Mouse (Mus musculus): Measurements from ENCODE around the gene Serpind1. TPM values are rescaled to one million over a fixed set of nuclear protein-coding genes. Genes with fewer than 3 reads are reported as not detected.
A peak's percentile ranks its signal among the peaks of the same experiment; 100 is the strongest.

Gene Serpind1
- total RNA-seq, 4 experiments from 2014 or later: 2.2 to 4.0 (median 2.7) TPM

DNA sequence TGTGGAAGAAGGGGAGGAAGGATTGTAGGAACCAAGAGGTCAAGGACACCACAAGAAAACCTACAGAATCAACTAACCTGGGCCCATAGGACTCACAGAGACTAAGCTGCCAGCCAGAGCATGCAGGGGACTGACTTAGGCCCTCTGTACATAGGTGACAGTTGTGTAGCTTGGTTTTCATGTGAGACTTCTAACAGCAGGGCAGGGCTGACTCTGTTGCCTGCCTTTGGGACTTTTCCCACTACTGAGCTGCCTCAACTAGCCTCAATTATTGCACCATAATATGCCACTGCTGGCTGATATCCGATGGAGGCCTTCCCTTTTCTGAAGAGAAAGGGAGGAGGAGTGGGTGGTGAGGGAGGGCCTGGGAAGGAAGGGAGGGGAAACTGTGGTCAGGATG lies 15.6 kb downstream of the Serpind1 start:
- DNase-seq (ENCODE audit: low spot score in 2 of 2): no peak

DNA sequence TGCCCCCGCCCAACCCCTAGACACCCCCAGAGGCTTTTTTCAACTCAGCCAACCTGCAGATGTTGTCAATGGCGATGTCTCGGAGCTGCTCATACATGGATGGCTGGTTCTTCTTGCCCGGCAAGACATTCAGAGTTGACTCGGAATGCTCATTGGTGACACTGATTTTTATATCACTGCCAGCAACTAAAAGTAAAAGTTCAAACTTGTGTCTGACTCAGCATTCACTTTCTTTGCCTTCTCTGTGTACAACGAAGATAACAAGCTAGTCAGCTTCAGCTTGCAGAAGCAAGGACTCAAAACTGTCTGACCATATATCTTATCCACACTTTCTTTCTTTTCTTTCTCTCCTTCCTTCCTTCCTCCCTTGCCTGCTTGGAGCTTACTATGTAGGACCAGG lies 24.9 kb downstream of the Serpind1 start:
- DNase-seq (ENCODE audit: low spot score in 2 of 2): no peak

DNA sequence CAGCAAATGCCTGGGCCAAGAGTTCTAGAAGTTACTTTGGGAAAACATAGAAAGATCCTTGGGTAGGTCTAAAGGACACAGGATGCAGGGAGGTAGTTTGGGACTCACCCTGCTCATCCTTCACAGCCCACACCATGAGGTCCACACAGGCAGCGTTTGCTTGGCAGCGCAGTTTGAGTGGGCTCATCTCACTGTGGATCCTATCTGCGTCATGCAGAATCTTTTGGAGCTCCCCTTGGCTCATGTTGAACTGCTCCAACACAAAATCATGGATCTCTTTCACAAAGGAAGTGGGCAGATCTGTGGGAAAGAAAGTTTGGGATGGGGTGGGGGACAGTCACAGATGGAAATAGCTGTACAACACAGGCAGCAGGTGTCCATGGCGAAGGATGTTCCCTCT lies 27.6 kb downstream of the Serpind1 start:
- peak in 1 of 2 experiments; percentile 23 for DNase-seq (ENCODE audit: low spot score in 2 of 2)

DNA sequence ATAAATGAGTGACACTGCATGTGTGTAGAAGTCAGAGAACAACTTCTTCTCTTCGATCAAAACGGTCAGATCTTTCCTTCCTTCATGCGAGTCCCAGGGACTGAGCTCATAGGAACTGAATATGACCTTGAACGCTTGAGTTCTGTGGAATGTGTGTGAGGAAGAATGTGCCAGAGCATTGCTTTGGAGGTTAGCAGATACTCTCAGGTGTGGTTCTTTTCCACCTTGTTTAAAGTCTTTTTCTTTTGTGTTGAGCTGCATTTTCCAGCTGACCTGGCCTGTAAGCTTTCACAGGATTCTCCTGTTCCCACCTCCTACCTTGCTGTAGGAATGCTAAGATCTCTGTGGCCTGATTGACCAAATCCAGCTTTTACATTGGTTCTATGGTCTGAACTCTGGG lies 51.1 kb downstream of the Serpind1 start:
- no peak for DNase-seq (ENCODE audit: low spot score in 2 of 2)

DNA sequence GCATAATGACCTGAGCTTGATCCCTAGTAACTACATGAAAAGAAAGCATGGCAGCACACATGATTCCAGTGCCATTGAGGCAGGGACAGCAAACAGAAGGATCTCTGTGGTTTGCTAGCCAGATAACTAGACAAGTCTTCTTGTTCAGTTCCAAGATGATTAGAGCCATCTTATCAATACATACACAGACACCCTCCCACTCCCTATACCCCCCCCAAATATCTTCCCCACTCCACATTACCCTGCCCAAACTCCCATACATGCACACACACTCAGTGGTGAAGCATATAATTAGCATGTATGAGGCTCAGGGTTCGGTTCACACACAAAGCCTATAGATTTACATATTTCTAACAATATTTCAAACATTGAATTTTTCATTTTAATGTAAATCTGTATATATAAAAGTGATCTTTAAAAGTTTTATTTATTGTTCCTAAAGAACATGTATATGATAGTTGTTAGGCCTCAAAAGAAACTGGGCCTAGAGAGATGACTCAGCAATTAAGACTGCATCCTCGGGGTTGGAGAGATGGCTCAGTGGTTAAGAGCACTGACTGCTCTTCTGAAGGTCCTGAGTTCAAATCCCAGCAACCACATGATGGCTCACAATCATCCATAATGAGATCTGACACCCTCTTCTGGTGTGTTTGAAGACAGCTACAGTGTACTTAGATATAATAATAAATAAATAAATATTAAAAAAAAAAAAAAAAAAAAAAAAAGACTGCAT lies 52.6 kb downstream of the Serpind1 start:
- DNase-seq (ENCODE audit: low spot score in 2 of 2): no peak

DNA sequence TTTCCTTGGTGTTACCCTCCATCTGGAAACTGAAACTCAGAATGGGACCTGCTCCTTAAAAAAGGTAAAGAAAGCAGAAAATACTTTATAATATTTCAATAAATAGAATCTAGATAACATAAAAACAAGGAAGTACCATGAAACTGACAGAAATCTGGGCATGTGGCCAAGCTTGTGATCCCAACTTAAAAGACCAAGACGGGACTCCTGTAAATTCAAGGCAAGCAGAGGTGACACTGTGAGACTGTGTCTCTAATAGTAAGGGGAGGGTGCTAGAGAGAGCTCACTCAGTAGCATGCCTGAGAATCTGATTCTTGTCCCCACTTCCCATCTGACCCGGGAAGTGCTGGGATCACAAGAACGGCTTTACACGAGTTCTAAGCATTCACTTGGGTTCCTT lies 61.6 kb downstream of the Serpind1 start:
- no peak for DNase-seq (ENCODE audit: low spot score in 2 of 2)

Other genes with a start within 250 kb of the Serpind1 start
- 10 to 100 TPM; 70.7 to 86.3 (median 81.6) TPM for gene Ppil2, start 220.1 kb upstream of the Serpind1 start, total RNA-seq (2022)
- 1 to 10 TPM; 1.8 to 2.7 (median 2.4) TPM for gene 2610318N02Rik, start 206.2 kb upstream of the Serpind1 start, total RNA-seq (2022)
- gene Sdf2l1, start 199.0 kb upstream of the Serpind1 start, total RNA-seq (2022): 10 to 100 TPM; 11.3 to 23.7 (median 17.9) TPM
- 10 to 100 TPM; 21.9 to 27.3 (median 24.6) TPM for gene Ydjc, start 186.8 kb upstream of the Serpind1 start, total RNA-seq (2022)
- 1 to 10 TPM; 1.8 to 7.6 (median 2.9) TPM for gene Ccdc116, start 184.1 kb upstream of the Serpind1 start, total RNA-seq (2022)
- 100 to 1,000 TPM; 125 to 149 (median 144) TPM for gene Ube2l3, start 128.7 kb upstream of the Serpind1 start, total RNA-seq (2022)
- 1 to 10 TPM; 2.3 to 3.0 (median 2.7) TPM for gene Rimbp3, start 122.8 kb upstream of the Serpind1 start, total RNA-seq (2022)
- gene Hic2, start 97.8 kb upstream of the Serpind1 start, total RNA-seq (2022): 1 to 10 TPM; 4.7 to 6.8 (median 6.2) TPM
- 100 to 1,000 TPM in 2 of 4 experiments, 10 to 100 TPM in 2; 86.7 to 118 (median 106) TPM for gene Tmem191c, start 55.3 kb upstream of the Serpind1 start, total RNA-seq (2022)
- 10 to 100 TPM; 16.8 to 18.0 (median 17.1) TPM for gene Snap29, start 74.6 kb downstream of the Serpind1 start, total RNA-seq (2022)
- gene Pi4ka, start 74.9 kb downstream of the Serpind1 start, total RNA-seq (2022): 100 to 1,000 TPM; 312 to 368 (median 333) TPM
- 10 to 100 TPM; 34.5 to 41.4 (median 34.8) TPM for gene Crkl, start 120.6 kb downstream of the Serpind1 start, total RNA-seq (2022)
- gene Aifm3, start 158.2 kb downstream of the Serpind1 start, total RNA-seq (2022): 100 to 1,000 TPM; 114 to 128 (median 122) TPM
- gene Lztr1, start 177.3 kb downstream of the Serpind1 start, total RNA-seq (2022): 100 to 1,000 TPM; 143 to 180 (median 171) TPM
- gene Thap7, start 199.8 kb downstream of the Serpind1 start, total RNA-seq (2022): 10 to 100 TPM; 40.2 to 45.3 (median 44.4) TPM
- 1 to 10 TPM in 2 of 4 experiments, under 1 TPM in 2; 0.48 to 1.6 (median 1.2) TPM for gene Lrrc74b, start 229.9 kb downstream of the Serpind1 start, total RNA-seq (2022)
- 1 to 10 TPM; 1.5 to 2.1 (median 1.7) TPM for gene P2rx6, start 230.5 kb downstream of the Serpind1 start, total RNA-seq (2022)

Measured in left cerebral cortex, adult 8-10 months (tissue).